Comparison of ENCODE assay signal across 16 mouse cellular contexts in genomic region chr15:24486235-24486634, GRCm38 (mm10).
"Had no signal": no experiment of that assay in that cellular context is flagged by ENCODE, and none has a peak within 500 bp of the region (broad histone marks: within the 10 kb centered on the region; RNA-seq: fewer than 3 reads in every experiment).

No protein-coding gene starts in this region.

- H3K36me3 ChIP-seq: neural tube, embryonic 13.5 days; neural tube, embryonic 15.5 days; stomach, embryonic 15.5 days had no signal

- H3K4me3 ChIP-seq: neural tube, embryonic 13.5 days; neural tube, embryonic 15.5 days; stomach, embryonic 15.5 days had no signal

- H3K4me1 ChIP-seq: neural tube, embryonic 13.5 days; neural tube, embryonic 15.5 days; stomach, embryonic 15.5 days had no signal

- H3K9ac ChIP-seq: neural tube, embryonic 13.5 days; neural tube, embryonic 15.5 days; stomach, embryonic 15.5 days had no signal

- H3K27ac ChIP-seq: neural tube, embryonic 13.5 days; neural tube, embryonic 15.5 days; stomach, embryonic 15.5 days; stomach, postnatal 0 days had no signal

- H3K27me3 ChIP-seq: neural tube, embryonic 13.5 days; neural tube, embryonic 15.5 days; stomach, embryonic 15.5 days had no signal

- DNase-seq: retina, postnatal 1 day; right cerebral cortex, adult 18-20 months; right cerebral cortex, postnatal 14 days; right cerebral cortex, postnatal 25 days; right cerebral cortex, postnatal 4 days; spleen, adult 18-20 months; thymus, adult 18-20 months; thymus, adult 2 months; thymus, postnatal 14 days; thymus, postnatal 25 days; thymus, postnatal 36 days; thymus, postnatal 4 days had no signal

- H3K9me3 ChIP-seq: neural tube, embryonic 15.5 days; stomach, embryonic 15.5 days had no signal
